Comparison of ENCODE assay signal across 8 mouse cellular contexts in genomic region chr4:141445328-141445720, GRCm38 (mm10). TPM values are rescaled to one million over a fixed set of nuclear protein-coding genes. Genes with fewer than 3 reads are reported as not detected.
DNase-seq lines count a peak whose midpoint lies in the region; ATAC-seq and TF ChIP-seq lines count a peak whose summit lies in the region.

No protein-coding gene starts in this region.

- no peak overlapping the region for H3K27ac ChIP-seq in embryonic facial prominence, embryonic 15.5 days (replicated peaks)
- H3K27ac ChIP-seq in limb, embryonic 14.5 days (replicated peaks; ENCODE audit: low read depth, low read length) = no peak overlapping the region
- H3K27ac ChIP-seq in stomach, embryonic 16.5 days (ENCODE audit: low read length) = peak overlapping the region; percentile 72; the same call in 1 of the 2 replicates

- no peak for ATAC-seq in embryonic facial prominence, embryonic 15.5 days (ENCODE audit: insufficient number of reproducible peaks, low FRiP score, low TSS enrichment, low read depth)
- ATAC-seq in limb, embryonic 14.5 days (ENCODE audit: low FRiP score, low read depth) = no peak
- ATAC-seq in stomach, embryonic 16.5 days (ENCODE audit: insufficient read depth, low FRiP score) = no peak

- H3K4me3 ChIP-seq in embryonic facial prominence, embryonic 15.5 days (replicated peaks) = peak overlapping the region; percentile 100
- H3K4me3 ChIP-seq in limb, embryonic 14.5 days (replicated peaks; ENCODE audit: low read length) = peak overlapping the region; percentile 96
- H3K4me3 ChIP-seq in stomach, embryonic 16.5 days (replicated peaks; ENCODE audit: low read length) = peak overlapping the region; percentile 97

- peak overlapping the region; percentile 96 for H3K9ac ChIP-seq in embryonic facial prominence, embryonic 15.5 days
- peak overlapping the region; percentile 97 for H3K9ac ChIP-seq in limb, embryonic 14.5 days (ENCODE audit: low read depth, low read length, severe bottlenecking)
- H3K9ac ChIP-seq in stomach, embryonic 16.5 days (ENCODE audit: low read length) = peak overlapping the region; percentile 96

- H3K4me2 ChIP-seq in embryonic facial prominence, embryonic 15.5 days (replicated peaks) = peak overlapping the region; percentile 85
- H3K4me2 ChIP-seq in limb, embryonic 14.5 days (replicated peaks; ENCODE audit: low read depth, low read length, severe bottlenecking) = peak overlapping the region; percentile 89
- peak overlapping the region; percentile 81 for H3K4me2 ChIP-seq in stomach, embryonic 16.5 days (ENCODE audit: low read depth, low read length)

- 9% methylated on average over 14 of the region's 14 CpGs for WGBS in embryonic facial prominence, embryonic 15.5 days
- WGBS in limb, embryonic 14.5 days = 15% methylated on average over 14 of the region's 14 CpGs
- 10% methylated on average over 14 of the region's 14 CpGs for WGBS in stomach, embryonic 16.5 days

- no peaks in the 10 kb centered on the region for H3K9me3 ChIP-seq in embryonic facial prominence, embryonic 15.5 days (replicated peaks)
- H3K9me3 ChIP-seq in limb, embryonic 14.5 days (ENCODE audit: control insufficient read depth, low read length) = no peaks in the 10 kb centered on the region
- no peaks in the 10 kb centered on the region for H3K9me3 ChIP-seq in stomach, embryonic 16.5 days (replicated peaks; ENCODE audit: control insufficient read depth, low read length)

- H3K27me3 ChIP-seq in embryonic facial prominence, embryonic 15.5 days = no peaks in the 10 kb centered on the region
- no peaks in the 10 kb centered on the region for H3K27me3 ChIP-seq in limb, embryonic 14.5 days (ENCODE audit: control insufficient read depth, insufficient read depth, low read length)
- no peaks in the 10 kb centered on the region for H3K27me3 ChIP-seq in stomach, embryonic 16.5 days (ENCODE audit: control insufficient read depth, insufficient read depth, low read length)

- no peak for TF ChIP-seq POLR2A in limb, embryonic 14.5 days (IDR thresholded peaks at IDR 0.05; ENCODE audit: borderline replicate concordance, extremely low read depth, insufficient read depth, insufficient read length)

- DNase-seq in embryo, embryonic 10 days (ENCODE audit: low spot score) = peak; percentile 35
- DNase-seq in embryo, embryonic 9.5 days (ENCODE audit: extremely low spot score) = no peak
- peak; percentile 69 for DNase-seq in 3T3-L1 (ENCODE audit: low read depth, low spot score)
- DNase-seq in limb, embryonic 14.5 days (ENCODE audit: low spot score) = no peak
- DNase-seq in layer of hippocampus, adult 9-10 months (ENCODE audit: low spot score) = no peak
- DNase-seq in right cerebral cortex, postnatal 10 days (ENCODE audit: low spot score in 2 of 2) = no peak

- H3K4me1 ChIP-seq in embryonic facial prominence, embryonic 15.5 days = peaks cover 20% of the 10 kb centered on the region
- H3K4me1 ChIP-seq in limb, embryonic 14.5 days (ENCODE audit: control insufficient read depth, insufficient read depth, low read length) = peaks cover 10% of the 10 kb centered on the region
- peaks cover 12% of the 10 kb centered on the region for H3K4me1 ChIP-seq in stomach, embryonic 16.5 days (ENCODE audit: control insufficient read depth, insufficient read depth, low read length)

- peaks cover 34% of the 10 kb centered on the region for H3K36me3 ChIP-seq in embryonic facial prominence, embryonic 15.5 days
- peaks cover 29% of the 10 kb centered on the region for H3K36me3 ChIP-seq in limb, embryonic 14.5 days (ENCODE audit: control insufficient read depth, insufficient read depth, low read length)
- H3K36me3 ChIP-seq in stomach, embryonic 16.5 days (ENCODE audit: control insufficient read depth, insufficient read depth, low read length) = no peaks in the 10 kb centered on the region

RNA-seq across cellular contexts. Expression of gene Zbtb17, which starts 0.9 kb away (rescaled TPM):
- polyA plus RNA-seq in embryonic facial prominence, embryonic 15.5 days (2015; fragmentation: Nextera tagmentation; extraction: Ambion mirVana) = 34.0 and 35.1 TPM in 2 replicates
- 48.5 and 55.0 TPM in 2 replicates for polyA plus RNA-seq in limb, embryonic 14.5 days (2012; rRNA removed)
- 29.0 and 30.5 TPM in 2 replicates for polyA plus RNA-seq in limb, embryonic 14.5 days (2014; fragmentation: Nextera tagmentation; extraction: Ambion mirVana)
- 31.8 and 35.6 TPM in 2 replicates for polyA plus RNA-seq in stomach, embryonic 16.5 days (2015; fragmentation: Nextera tagmentation; extraction: Ambion mirVana)

RNA-seq across cellular contexts. Expression of gene Srarp, which starts 9.4 kb away (rescaled TPM):
- not detected in 2 replicates for polyA plus RNA-seq in embryonic facial prominence, embryonic 15.5 days (2015; fragmentation: Nextera tagmentation; extraction: Ambion mirVana)
- polyA plus RNA-seq in limb, embryonic 14.5 days (2012; rRNA removed) = not detected in 2 replicates
- not detected in 2 replicates for polyA plus RNA-seq in limb, embryonic 14.5 days (2014; fragmentation: Nextera tagmentation; extraction: Ambion mirVana)
- polyA plus RNA-seq in stomach, embryonic 16.5 days (2015; fragmentation: Nextera tagmentation; extraction: Ambion mirVana) = not detected in 2 replicates

RNA-seq across cellular contexts. Expression of gene Hspb7, which starts 24.7 kb away (rescaled TPM):
- polyA plus RNA-seq in embryonic facial prominence, embryonic 15.5 days (2015; fragmentation: Nextera tagmentation; extraction: Ambion mirVana) = 2.0 and 2.4 TPM in 2 replicates
- polyA plus RNA-seq in limb, embryonic 14.5 days (2012; rRNA removed) = 3.0 and 3.2 TPM in 2 replicates
- 0.43 and 1.3 TPM in 2 replicates for polyA plus RNA-seq in limb, embryonic 14.5 days (2014; fragmentation: Nextera tagmentation; extraction: Ambion mirVana)
- polyA plus RNA-seq in stomach, embryonic 16.5 days (2015; fragmentation: Nextera tagmentation; extraction: Ambion mirVana) = 5.6 and 5.8 TPM in 2 replicates

RNA-seq across cellular contexts. Expression of gene Clcnkb, which starts 29.5 kb away (rescaled TPM):
- polyA plus RNA-seq in embryonic facial prominence, embryonic 15.5 days (2015; fragmentation: Nextera tagmentation; extraction: Ambion mirVana) = not detected in 2 replicates
- 0.21 TPM in 1 of 2 replicates, not detected in the other for polyA plus RNA-seq in limb, embryonic 14.5 days (2012; rRNA removed)
- polyA plus RNA-seq in limb, embryonic 14.5 days (2014; fragmentation: Nextera tagmentation; extraction: Ambion mirVana) = 0.51 TPM in 1 of 2 replicates, not detected in the other
- not detected in 2 replicates for polyA plus RNA-seq in stomach, embryonic 16.5 days (2015; fragmentation: Nextera tagmentation; extraction: Ambion mirVana)

RNA-seq across cellular contexts. Expression of gene Clcnka, which starts 46.8 kb away (rescaled TPM):
- polyA plus RNA-seq in embryonic facial prominence, embryonic 15.5 days (2015; fragmentation: Nextera tagmentation; extraction: Ambion mirVana) = 0.46 and 0.51 TPM in 2 replicates
- 0.75 and 1.3 TPM in 2 replicates for polyA plus RNA-seq in limb, embryonic 14.5 days (2012; rRNA removed)
- 0.36 and 0.61 TPM in 2 replicates for polyA plus RNA-seq in limb, embryonic 14.5 days (2014; fragmentation: Nextera tagmentation; extraction: Ambion mirVana)
- 0.17 TPM in 1 of 2 replicates, not detected in the other for polyA plus RNA-seq in stomach, embryonic 16.5 days (2015; fragmentation: Nextera tagmentation; extraction: Ambion mirVana)

Comparison
In these comparisons a context has a peak if more than half of its experiments do, and no peak if none do; other contexts are left out.
1. DNase-seq: peak in embryo, embryonic 10 days (single experiment) and 3T3-L1 (single experiment); none in embryo, embryonic 9.5 days (single experiment), limb, embryonic 14.5 days (single experiment), layer of hippocampus, adult 9-10 months (single experiment) and right cerebral cortex, postnatal 10 days (0 of 2).
2. Peak in every context shown above with its lines, with median percentiles within 50 percentile points of each other: H3K4me2 ChIP-seq, H3K4me3 ChIP-seq and H3K9ac ChIP-seq.